ENCODE assay signal across 8 mouse cellular contexts in the genomic region with DNA sequence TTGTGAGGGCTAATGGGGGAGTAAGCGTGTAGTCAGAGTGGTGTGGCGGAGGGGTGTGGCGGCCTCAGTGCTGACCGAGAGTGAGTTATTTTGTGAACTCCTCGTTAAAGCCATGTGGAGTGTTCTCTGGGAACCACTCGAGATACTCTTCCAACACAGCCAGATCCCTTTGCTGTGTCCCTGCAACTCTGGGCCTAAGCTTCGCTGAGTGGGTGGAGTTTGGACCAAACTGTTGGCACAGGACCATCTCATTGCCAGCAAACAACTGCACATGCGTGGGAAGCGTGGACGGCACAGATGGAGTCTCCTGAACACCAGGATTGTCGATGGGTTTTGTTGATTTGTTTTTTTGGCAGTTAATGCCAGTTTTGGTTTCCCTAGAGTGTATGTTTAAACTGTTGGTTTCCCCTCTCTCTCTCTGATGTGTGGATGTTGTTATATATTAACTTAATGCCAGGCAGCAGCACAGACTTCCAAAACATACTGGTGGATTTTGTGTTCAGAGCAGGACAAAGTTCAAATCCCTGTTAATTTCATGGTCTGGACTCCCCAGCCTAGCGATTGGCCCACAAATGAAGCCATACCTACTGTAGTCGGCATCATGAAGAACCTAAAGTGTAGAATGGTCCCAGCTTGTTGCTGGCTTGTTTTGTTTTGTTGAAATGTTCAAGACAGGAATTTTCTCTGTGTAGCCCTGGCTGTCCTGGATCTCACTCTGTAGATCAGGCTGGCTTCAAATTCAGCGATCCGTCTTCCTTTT. TPM values are rescaled to one million over a fixed set of nuclear protein-coding genes. Genes with fewer than 3 reads are reported as not detected.
DNase-seq lines count a peak whose midpoint lies in the region; ATAC-seq and TF ChIP-seq lines count a peak whose summit lies in the region.
"Had no signal": no experiment of that assay in that cellular context is flagged by ENCODE, and none has a peak within 500 bp of the region (broad histone marks: within the 10 kb centered on the region; RNA-seq: fewer than 3 reads in every experiment).

No protein-coding gene starts in this region.

- peaks cover 3% of the 10 kb centered on the region; the same call in 1 of the 2 replicates for H3K36me3 ChIP-seq in liver, embryonic 12.5 days
- H3K36me3 ChIP-seq: hindbrain, embryonic 15.5 days had no signal

- DNase-seq in adrenal gland, adult 2 months, result peak; percentile 89
- DNase-seq in brain, embryonic 14.5 days (ENCODE audit: low read depth), result peak; percentile 90
- peak; percentile 36 to 46 for DNase-seq in gastrocnemius, postnatal 36 days
- DNase-seq in kidney, postnatal 10 days, result peak; percentile 77
- DNase-seq in right cerebral cortex, postnatal 10 days (ENCODE audit: low spot score in 2 of 2), result peak; percentile 81 to 86

- H3K9me3 ChIP-seq in liver, embryonic 12.5 days (replicated peaks), result no peaks in the 10 kb centered on the region
- H3K9me3 ChIP-seq: hindbrain, embryonic 15.5 days had no signal

- ATAC-seq in liver, embryonic 12.5 days, result no peak
- ATAC-seq in megakaryocyte progenitor cell, adult 5-6 weeks (replicated peaks; ENCODE audit: poor library complexity), result no peak

- H3K4me1 ChIP-seq in liver, embryonic 12.5 days, result peaks cover 85% of the 10 kb centered on the region

- intact Hi-C loops in gastrocnemius, postnatal 36 days (cut with DNase I), result no loop called here

- H3K27ac ChIP-seq in liver, embryonic 12.5 days, result peak overlapping the region; percentile 88
- H3K27ac ChIP-seq: hindbrain, embryonic 15.5 days had no signal

- TF ChIP-seq POLR2A in brain, embryonic 14.5 days (IDR thresholded peaks at IDR 0.05; ENCODE audit: borderline replicate concordance, extremely low read depth, insufficient read depth, insufficient read length, poor library complexity, severe bottlenecking), result no peak

- H3K27me3 ChIP-seq in liver, embryonic 12.5 days (replicated peaks), result no peaks in the 10 kb centered on the region
- H3K27me3 ChIP-seq: hindbrain, embryonic 15.5 days had no signal

- WGBS in liver, embryonic 12.5 days (ENCODE audit: insufficient replicate concordance), result 76% methylated on average over 15 of the region's 15 CpGs

- no peak overlapping the region for H3K9ac ChIP-seq in liver, embryonic 12.5 days
- H3K9ac ChIP-seq: hindbrain, embryonic 15.5 days had no signal

- no peak for TF ChIP-seq CTCF in brain, embryonic 14.5 days (IDR thresholded peaks at IDR 0.05; ENCODE audit: borderline replicate concordance, extremely low read depth, insufficient read depth, insufficient read length)

- H3K4me2 ChIP-seq in liver, embryonic 12.5 days, result peak overlapping the region; percentile 19
- H3K4me2 ChIP-seq: hindbrain, embryonic 15.5 days had no signal

- no peak overlapping the region for H3K4me3 ChIP-seq in liver, embryonic 12.5 days
- H3K4me3 ChIP-seq: hindbrain, embryonic 15.5 days had no signal

RNA-seq across cellular contexts. Expression of gene Spata13, which starts 22.3 kb away (rescaled TPM):
- 100 to 1,000 TPM; 144 to 151 TPM for total RNA-seq in adrenal gland, adult 2 months (2021)
- 35.2 and 41.9 TPM in 2 replicates for polyA plus RNA-seq in adrenal gland, adult 2 months (2012; rRNA removed)
- polyA plus RNA-seq in brain, embryonic 14.5 days (2012; rRNA removed), result 17.0 and 22.1 TPM in 2 replicates
- 1 to 10 TPM; 2.4 to 2.8 TPM for total RNA-seq in gastrocnemius, postnatal 36 days (2021)
- polyA plus RNA-seq in liver, embryonic 12.5 days (2016; fragmentation: Nextera tagmentation; extraction: Ambion mirVana), result 20.6 and 23.3 TPM in 2 replicates
- 20.2 and 20.4 TPM in 2 replicates for total RNA-seq in megakaryocyte progenitor cell, adult 5-6 weeks (2015)
- total RNA-seq in megakaryocyte progenitor cell, adult 5-6 weeks (2017), result 33.5 and 35.9 TPM in 2 replicates

Comparison
In these comparisons a context has a peak if more than half of its experiments do, and no peak if none do; other contexts are left out.
1. RNA of gene Spata13, which starts 22.3 kb away (total RNA-seq): 144 to 151 TPM in adrenal gland, adult 2 months and 20.2 to 35.9 TPM in megakaryocyte progenitor cell, adult 5-6 weeks; 2.4 to 2.8 TPM in gastrocnemius, postnatal 36 days; every median in the first group is over 4 times any median in the second.
2. Peak in every context shown above with its lines, with median percentiles within 50 percentile points of each other: DNase-seq.